Mouse (Mus musculus) adipose tissue, adult 10 weeks (tissue): ENCODE measurements around the gene Gm21866. TPM values are rescaled to one million over a fixed set of nuclear protein-coding genes. Genes with fewer than 3 reads are reported as not detected.

Experiments
- polyA plus RNA-seq: library from polyadenylated mRNA; stranded (reverse); fragments of 350-450 nt; fragmentation: Illumina TruSeq; extraction: RNeasy Lipid Tissue Mini Kit (QIAGEN cat#74804); gene quantifications from one replicate; pipeline ENCODE4 v1.2.3, GENCODE M21; 2014; ENCODE audit warnings: low read depth, low replicate concordance

Gm21866 gene
- polyA plus RNA-seq = not detected

DNA sequence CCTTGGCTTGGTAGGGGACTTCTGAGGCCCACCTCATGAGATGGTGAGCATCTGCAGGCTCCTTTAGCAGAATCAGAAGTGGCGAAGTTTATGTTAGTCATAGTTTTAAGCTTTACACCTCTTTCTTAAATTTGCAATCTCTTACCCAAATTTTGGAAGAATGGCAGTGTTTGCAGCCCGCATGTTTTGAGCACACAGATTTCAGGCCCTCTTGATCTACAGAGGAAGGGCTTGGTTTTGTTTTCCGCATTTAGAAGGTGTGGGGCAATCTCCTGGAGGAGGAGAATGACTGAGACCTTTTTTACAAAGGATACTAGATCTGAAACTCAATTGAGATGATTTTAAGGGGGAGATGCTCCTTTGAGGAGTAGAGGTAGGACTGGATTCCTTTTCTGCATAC is at the start of gene Gm21866:
Gm21866 (minus strand) TSS at position 101 of the 400 bp plus-strand sequence.

DNA sequence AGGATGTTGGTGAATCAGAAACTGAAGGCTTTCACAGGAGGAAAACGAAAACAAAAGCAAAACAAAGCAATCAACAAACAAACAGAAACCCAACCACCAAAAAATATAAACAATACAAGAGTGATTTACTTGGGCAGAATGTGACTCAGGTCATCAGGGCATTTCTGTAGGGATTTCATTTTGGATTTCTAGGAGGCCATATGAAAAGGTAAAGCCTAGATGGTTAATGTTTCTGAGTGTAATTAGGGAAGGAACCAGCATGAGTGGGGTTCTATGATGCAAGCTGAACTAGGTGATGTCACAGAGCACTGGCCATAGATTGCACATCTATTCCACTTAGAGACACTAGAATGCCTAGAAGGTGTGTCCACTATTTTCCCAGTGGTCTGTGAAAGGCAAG is 28.3 kb upstream of the Gm21866 start, which contains the start of gene Gm20773:
Gm20773 (plus strand) TSS at position 301 of the 400 bp plus-strand sequence.

Other genes starting within 250 kb of the Gm21866 start
- gene Gm21828, start 241.7 kb downstream of the Gm21866 start, polyA plus RNA-seq = not detected
- gene Gm21440, start 213.2 kb downstream of the Gm21866 start, polyA plus RNA-seq = not detected
- gene Gm21454, start 213.1 kb downstream of the Gm21866 start, polyA plus RNA-seq = not detected
- gene Gm21725, start 116.5 kb downstream of the Gm21866 start, polyA plus RNA-seq = not detected
- gene Gm20773, start 28.4 kb upstream of the Gm21866 start, polyA plus RNA-seq = 0.27 TPM